Mouse (Mus musculus) ES-E14 (cell line): ENCODE data around the gene Lad1.

ENCODE experiments used
- CHD2 ChIP-seq: IDR thresholded peaks from 2 replicates; pipeline ENCODE4 v1.6.1; 2014; ENCODE audit warnings: mild to moderate bottlenecking, low read depth, low read length, inconsistent platforms
- MAFK ChIP-seq: IDR thresholded peaks from 2 replicates; pipeline ENCODE4 v1.6.1; 2014; ENCODE audit warnings: mild to moderate bottlenecking, low read depth, low read length, inconsistent platforms; ENCODE audit not compliant: insufficient read depth
- ZC3H11A ChIP-seq: IDR thresholded peaks from 2 replicates; pipeline ENCODE4 v1.6.1; 2012; ENCODE audit warnings: low read depth, mild to moderate bottlenecking, inconsistent platforms, low read length, borderline replicate concordance

- TF ChIP-seq MAFK (no peak), CHD2 (no peak), ZC3H11A (no peak)
These were observed 37.2 kb upstream of the Lad1 start for GRCm38 (mm10) chr1:135781220-135781619.
